Mouse (Mus musculus) embryo, embryonic 11.5 days (tissue): Measurements from ENCODE around the gene Prl2a1.
"Not testable (repeated sequence)": the region's sequence is repeated elsewhere in the genome, so short reads cannot be mapped to it uniquely, and the experiment has no call there.

Experiments used
- DNase-seq: peaks from one replicate; pipeline ENCODE4 v3.0.0-alpha.2; 2012; ENCODE audit warnings: low read depth, low spot score

Prl2a1 gene

DNA sequence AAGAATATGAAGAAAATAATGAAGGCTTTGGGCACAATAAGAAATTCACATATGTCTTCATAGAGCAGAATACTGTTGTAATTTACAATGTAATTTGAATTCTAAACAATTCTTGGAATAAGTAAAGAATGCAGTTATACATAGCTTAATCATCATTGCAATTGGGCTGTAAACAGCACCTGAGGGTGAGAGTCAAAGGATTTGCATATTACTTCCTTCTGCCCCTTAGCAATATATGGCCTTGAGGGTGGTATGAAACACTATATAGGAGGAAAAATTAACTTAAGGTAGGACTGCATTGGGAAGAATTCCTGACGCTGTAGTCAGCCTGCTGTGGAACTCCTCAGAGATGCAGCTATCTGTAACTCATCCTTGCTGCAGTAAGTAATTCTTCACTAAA lies at the start of gene Prl2a1:
Gene Prl2a1, plus strand, starts transcription at position 301 of the 400 bp plus-strand sequence.
- DNase-seq = no peak

DNA sequence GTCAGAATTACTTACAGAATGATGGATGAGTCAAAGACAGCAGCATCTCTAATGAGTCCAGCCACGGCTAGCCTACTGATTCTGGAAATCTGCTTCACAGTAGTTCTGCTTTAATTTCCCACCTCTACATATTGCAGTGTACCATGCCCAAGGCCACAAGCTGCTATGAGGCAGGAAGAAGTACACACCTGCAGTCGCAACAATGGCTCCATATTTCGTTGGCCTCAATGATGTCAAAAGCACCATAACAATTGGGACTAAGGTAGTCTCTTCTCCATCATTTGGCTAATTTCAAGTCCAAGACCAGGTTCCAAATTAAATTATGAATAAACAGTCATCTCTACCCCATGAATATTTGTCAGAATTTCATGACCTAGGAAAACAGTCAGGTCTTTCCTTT lies 20.8 kb upstream of the Prl2a1 start, which contains the start of gene Prl7c1:
Gene Prl7c1, minus strand, starts transcription at position 101 of the 400 bp plus-strand sequence.
- DNase-seq = not testable (repeated sequence)

DNA sequence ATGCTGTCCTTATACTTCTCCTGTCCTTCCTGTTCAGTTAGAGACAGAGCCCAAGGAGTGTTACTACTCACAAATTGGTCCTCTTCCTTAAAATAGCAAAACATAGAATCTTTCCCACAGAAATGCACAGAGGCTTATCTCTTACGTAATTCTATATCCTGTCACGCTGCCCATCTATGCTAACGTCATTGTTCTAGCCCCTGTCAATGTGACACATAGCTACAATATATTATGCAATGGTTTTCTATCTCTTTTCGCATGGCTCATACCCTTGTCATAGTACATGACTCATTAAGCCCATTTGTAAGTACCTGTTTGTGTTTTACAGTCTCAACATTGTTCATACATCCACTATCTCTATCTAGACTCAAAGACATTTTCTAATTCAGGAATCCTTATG lies 2.2 kb upstream of the Prl2a1 start:
- no peak for DNase-seq

DNA sequence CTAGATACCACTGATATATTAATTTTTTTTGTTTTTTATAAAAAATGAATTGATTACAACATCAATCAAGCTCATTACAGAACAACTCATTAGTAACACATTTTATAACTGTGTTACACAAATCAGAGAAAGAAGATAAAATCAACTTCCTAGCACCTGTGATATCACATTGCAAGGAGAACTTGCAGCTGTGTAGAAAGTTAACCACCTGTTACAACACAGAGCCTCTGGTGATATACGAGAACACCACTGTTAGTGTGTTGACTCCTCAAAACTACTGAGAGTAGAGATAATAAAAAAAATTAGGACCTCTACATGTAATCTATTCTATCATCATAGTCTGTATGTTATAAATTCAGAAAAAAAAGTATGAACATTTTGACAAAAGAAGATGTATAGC lies 1.3 kb downstream of the Prl2a1 start:
- no peak for DNase-seq

DNA sequence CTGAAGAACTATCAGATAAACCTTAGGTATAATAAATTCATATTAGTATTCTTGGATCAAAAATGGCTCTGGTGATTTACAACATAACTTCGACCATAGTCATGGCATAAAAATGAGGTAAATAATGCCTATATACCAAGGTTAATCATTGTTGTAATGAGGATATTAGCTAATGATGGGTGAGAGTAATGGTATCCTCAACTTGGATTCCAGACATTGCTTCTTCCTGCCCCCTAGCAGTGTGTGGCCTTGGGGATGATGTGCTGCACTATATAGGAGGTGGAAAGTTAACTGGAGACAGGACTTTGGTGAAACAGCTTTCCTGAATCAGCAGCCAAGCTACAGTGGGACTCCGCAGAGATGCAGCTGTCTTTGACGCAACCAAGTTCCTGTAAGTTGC lies 47.6 kb downstream of the Prl2a1 start, which contains the start of gene Prl2c1:
Gene Prl2c1, plus strand, starts transcription at position 301 of the 400 bp plus-strand sequence.
- DNase-seq = no peak
